Mouse (Mus musculus) midbrain, embryonic 10.5 days (tissue): ENCODE data around the gene Myo1a. TPM values are rescaled to one million over a fixed set of nuclear protein-coding genes. Genes with fewer than 3 reads are reported as not detected.

Source experiments
- DNase-seq: peaks from one replicate; pipeline ENCODE4 v3.0.0-alpha.2; 2017; ENCODE audit warnings: low spot score
- H3K27ac ChIP-seq: fragments of 300-500 bp; sonication (generic); replicated peaks from 2 replicates; pipeline ENCODE4 v1.5.1; 2016; ENCODE audit warnings: mild to moderate bottlenecking
- H3K27me3 ChIP-seq: fragments of 300-500 bp; sonication (generic); 2 replicates; pipeline ENCODE4 v1.6.1; 2016; ENCODE audit warnings: low read depth, mild to moderate bottlenecking; ENCODE audit not compliant: poor library complexity, severe bottlenecking
- H3K36me3 ChIP-seq: fragments of 300-500 bp; sonication (generic); 2 replicates; pipeline ENCODE4 v1.6.1; 2016; ENCODE audit warnings: mild to moderate bottlenecking, moderate library complexity
- H3K4me1 ChIP-seq: fragments of 300-500 bp; sonication (generic); 2 replicates; pipeline ENCODE4 v1.6.1; 2016
- H3K4me3 ChIP-seq: fragments of 300-500 bp; sonication (generic); 2 replicates; pipeline ENCODE4 v1.5.1; 2016; ENCODE audit warnings: mild to moderate bottlenecking, moderate library complexity
- H3K9me3 ChIP-seq: fragments of 300-500 bp; sonication (generic); replicated peaks from 2 replicates; pipeline ENCODE4 v1.6.1; 2016; ENCODE audit warnings: mild to moderate bottlenecking
- WGBS: fragments of 180-500 bp; shearing (Covaris S2); methylation state at CpG from one replicate; pipeline ENCODE4 v1.1.7; 2016; 5-methylcytosine and 5-hydroxymethylcytosine counted together
- polyA plus RNA-seq: library from polyadenylated mRNA; unstranded; fragments of >200 nt; fragmentation: Nextera tagmentation; extraction: Ambion mirVana; gene quantifications from 2 replicates; pipeline ENCODE4 v1.2.1, GENCODE M21; 2016

Myo1a gene
- polyA plus RNA-seq, 1 experiment from 2014 or later: 0.69 TPM

- H3K27me3 ChIP-seq: no peaks in the 10 kb centered on the region
- H3K4me3 ChIP-seq: no peak overlapping the region
- H3K9me3 ChIP-seq: no peaks in the 10 kb centered on the region
- WGBS: 85% methylated on average over 13 of the region's 13 CpGs
- no peaks in the 10 kb centered on the region for H3K4me1 ChIP-seq
- no peak for DNase-seq
- H3K27ac ChIP-seq: no peak overlapping the region
- no peaks in the 10 kb centered on the region for H3K36me3 ChIP-seq
Observed at GRCm38 (mm10) chr10:127710331-127710730, 5.4 kb downstream of the Myo1a start.

- H3K27ac ChIP-seq: no peak overlapping the region
- DNase-seq: no peak
- no peaks in the 10 kb centered on the region; the same call in 1 of the 2 replicates for H3K36me3 ChIP-seq
- H3K4me1 ChIP-seq: no peaks in the 10 kb centered on the region
- WGBS: 79% methylated on average over 6 of the region's 6 CpGs
- no peak overlapping the region for H3K4me3 ChIP-seq
- no peaks in the 10 kb centered on the region for H3K9me3 ChIP-seq
- H3K27me3 ChIP-seq: no peaks in the 10 kb centered on the region
Observed at GRCm38 (mm10) chr10:127712736-127713135, 7.8 kb downstream of the Myo1a start.

GRCm38 (mm10) chr10:127721671-127722418 is 16.9 kb downstream of the Myo1a start:
- peaks cover 33% of the 10 kb centered on the region for H3K4me1 ChIP-seq
- DNase-seq: peak; percentile 44
- no peaks in the 10 kb centered on the region for H3K9me3 ChIP-seq
- peaks cover 67% of the 10 kb centered on the region for H3K27me3 ChIP-seq
- WGBS: 11% methylated on average over 20 of the region's 20 CpGs
- peak overlapping the region; percentile 40 for H3K4me3 ChIP-seq
- H3K27ac ChIP-seq: peak overlapping the region; percentile 76
- no peaks in the 10 kb centered on the region for H3K36me3 ChIP-seq

- WGBS: 80% methylated on average over 3 of the region's 3 CpGs
- H3K4me3 ChIP-seq: no peak within 1 kb of the TSS
- H3K27me3 ChIP-seq: peaks cover 87% of the 10 kb centered on the region
- H3K9me3 ChIP-seq: no peaks in the 10 kb centered on the region
- H3K36me3 ChIP-seq: no peaks in the 10 kb centered on the region
- no peak for DNase-seq
- H3K27ac ChIP-seq: no peak within 1 kb of the TSS
- peaks cover 33% of the 10 kb centered on the region for H3K4me1 ChIP-seq
Observed at GRCm38 (mm10) chr10:127724178-127724577, 19.2 kb downstream of the Myo1a start, which contains the start of gene Tac2. Gene Tac2, plus strand, starts transcription at chr10:127724478.

- no peak overlapping the region for H3K4me3 ChIP-seq
- H3K36me3 ChIP-seq: no peaks in the 10 kb centered on the region
- no peaks in the 10 kb centered on the region for H3K9me3 ChIP-seq
- DNase-seq: no peak
- H3K4me1 ChIP-seq: peaks cover 33% of the 10 kb centered on the region
- WGBS: 93% methylated on average over 4 of the region's 4 CpGs
- no peak overlapping the region for H3K27ac ChIP-seq
- peaks cover 81% of the 10 kb centered on the region for H3K27me3 ChIP-seq
Observed at GRCm38 (mm10) chr10:127725136-127725535, 20.2 kb downstream of the Myo1a start.

GRCm38 (mm10) chr10:127728437-127728836 is 23.5 kb downstream of the Myo1a start:
- no peaks in the 10 kb centered on the region for H3K36me3 ChIP-seq
- peaks cover 60% of the 10 kb centered on the region for H3K27me3 ChIP-seq
- WGBS: 78% methylated on average over 8 of the region's 8 CpGs
- DNase-seq: no peak
- no peak overlapping the region for H3K4me3 ChIP-seq
- peaks cover 14% of the 10 kb centered on the region for H3K4me1 ChIP-seq
- H3K27ac ChIP-seq: no peak overlapping the region
- H3K9me3 ChIP-seq: no peaks in the 10 kb centered on the region

- Histone ChIP-seq H3K36me3 (no peaks in the 10 kb centered on the region), H3K27me3 (peaks cover 48% of the 10 kb centered on the region), H3K4me3 (no peak overlapping the region), H3K27ac (no peak overlapping the region), H3K4me1 (peaks cover 14% of the 10 kb centered on the region), H3K9me3 (no peaks in the 10 kb centered on the region)
- DNase-seq: no peak
- WGBS: 70% methylated on average over 11 of the region's 11 CpGs
Observed at GRCm38 (mm10) chr10:127730285-127730932, 25.4 kb downstream of the Myo1a start.

- 37% methylated on average over 9 of the region's 9 CpGs for WGBS
- Histone ChIP-seq H3K4me3 (no peak overlapping the region), H3K27ac (no peak overlapping the region), H3K27me3 (peaks cover 43% of the 10 kb centered on the region), H3K4me1 (peaks cover 14% of the 10 kb centered on the region), H3K9me3 (no peaks in the 10 kb centered on the region), H3K36me3 (no peaks in the 10 kb centered on the region)
- no peak for DNase-seq
Observed at GRCm38 (mm10) chr10:127730933-127731310, 26.0 kb downstream of the Myo1a start.

GRCm38 (mm10) chr10:127731397-127731796 is 26.4 kb downstream of the Myo1a start:
- H3K9me3 ChIP-seq: no peaks in the 10 kb centered on the region
- 43% methylated on average over 5 of the region's 5 CpGs for WGBS
- no peak for DNase-seq
- H3K27me3 ChIP-seq: peaks cover 42% of the 10 kb centered on the region
- no peak overlapping the region for H3K27ac ChIP-seq
- no peak overlapping the region for H3K4me3 ChIP-seq
- peaks cover 14% of the 10 kb centered on the region for H3K4me1 ChIP-seq
- no peaks in the 10 kb centered on the region for H3K36me3 ChIP-seq

- DNase-seq: no peak
- H3K27ac ChIP-seq: no peak overlapping the region
- H3K27me3 ChIP-seq: peaks cover 17% of the 10 kb centered on the region
- no peaks in the 10 kb centered on the region for H3K9me3 ChIP-seq
- H3K4me1 ChIP-seq: peaks cover 18% of the 10 kb centered on the region
- H3K36me3 ChIP-seq: no peaks in the 10 kb centered on the region
- no peak overlapping the region for H3K4me3 ChIP-seq
- 52% methylated on average over 5 of the region's 5 CpGs for WGBS
Observed at GRCm38 (mm10) chr10:127734434-127734833, 29.5 kb downstream of the Myo1a start.

GRCm38 (mm10) chr10:127736266-127736665 is 31.3 kb downstream of the Myo1a start:
- H3K27me3 ChIP-seq: peaks cover 10% of the 10 kb centered on the region
- no peak for DNase-seq
- no peaks in the 10 kb centered on the region for H3K9me3 ChIP-seq
- H3K4me3 ChIP-seq: no peak overlapping the region
- peaks cover 3% of the 10 kb centered on the region for H3K36me3 ChIP-seq
- 82% methylated on average over 2 of the region's 2 CpGs for WGBS
- H3K4me1 ChIP-seq: peaks cover 23% of the 10 kb centered on the region
- no peak overlapping the region for H3K27ac ChIP-seq

- Histone ChIP-seq H3K27ac (no peak overlapping the region), H3K4me3 (no peak overlapping the region), H3K27me3 (peaks cover 10% of the 10 kb centered on the region), H3K36me3 (peaks cover 10% of the 10 kb centered on the region), H3K9me3 (no peaks in the 10 kb centered on the region), H3K4me1 (peaks cover 24% of the 10 kb centered on the region)
- DNase-seq: no peak
- 81% methylated on average over 4 of the region's 4 CpGs for WGBS
Observed at GRCm38 (mm10) chr10:127736916-127737315, 31.9 kb downstream of the Myo1a start.

- DNase-seq: no peak
- 30% methylated on average over 2 of the region's 2 CpGs for WGBS
- Histone ChIP-seq H3K9me3 (no peaks in the 10 kb centered on the region), H3K4me3 (no peak overlapping the region), H3K27ac (no peak overlapping the region), H3K36me3 (peaks cover 16% of the 10 kb centered on the region), H3K4me1 (peaks cover 24% of the 10 kb centered on the region), H3K27me3 (peaks cover 4% of the 10 kb centered on the region)
Observed at GRCm38 (mm10) chr10:127737552-127737951, 32.6 kb downstream of the Myo1a start.
